In the genomic region with DNA sequence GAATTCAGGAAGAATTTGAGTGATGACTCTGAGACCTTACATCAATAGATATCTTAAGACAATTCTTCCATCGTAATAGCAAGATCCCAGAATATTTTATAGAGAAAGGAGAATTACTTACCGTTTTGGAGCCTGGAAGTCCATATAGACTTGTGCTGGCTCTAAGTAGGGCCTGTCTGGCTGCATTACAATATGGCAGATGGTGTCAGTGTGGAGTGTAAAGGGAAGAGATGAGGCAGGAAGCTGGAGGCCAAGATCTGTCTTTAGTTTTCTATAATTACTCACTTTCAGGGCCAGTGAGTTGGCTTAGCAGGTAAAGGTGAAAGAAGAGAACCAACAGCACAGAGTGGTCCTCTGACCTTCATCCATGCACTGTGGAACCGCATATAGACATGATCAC, we compare ENCODE assay signal across 28 mouse cellular contexts.
DNase-seq lines count a peak whose midpoint lies in the region; ATAC-seq and TF ChIP-seq lines count a peak whose summit lies in the region.
"Had no signal": no experiment of that assay in that cellular context is flagged by ENCODE, and none has a peak within 500 bp of the region (broad histone marks: within the 10 kb centered on the region; RNA-seq: fewer than 3 reads in every experiment).

No protein-coding gene starts in this region.

- no peaks in the 10 kb centered on the region; the same call in none of the 2 replicates for H3K4me1 ChIP-seq in forebrain, embryonic 16.5 days (replicated peaks; ENCODE audit: control insufficient read depth, insufficient read depth, low read length)
- H3K4me1 ChIP-seq in forebrain, embryonic 10.5 days = peaks cover 23% of the 10 kb centered on the region
- H3K4me1 ChIP-seq in cerebellum, adult 2 months (ENCODE audit: control insufficient read depth, insufficient read depth, low read length) = peaks cover 7% of the 10 kb centered on the region; the same call in 1 of the 2 replicates
- H3K4me1 ChIP-seq: liver, embryonic 13.5 days had no signal

- no peaks in the 10 kb centered on the region for H3K27me3 ChIP-seq in forebrain, embryonic 16.5 days (replicated peaks; ENCODE audit: control insufficient read depth, insufficient read depth, low read length)
- H3K27me3 ChIP-seq in forebrain, embryonic 10.5 days (ENCODE audit: poor library complexity, severe bottlenecking) = no peaks in the 10 kb centered on the region
- H3K27me3 ChIP-seq in cerebellum, adult 2 months (ENCODE audit: control insufficient read depth, insufficient read depth, low read length) = no peaks in the 10 kb centered on the region
- H3K27me3 ChIP-seq: heart, embryonic 15.5 days; intestine, embryonic 15.5 days; liver, embryonic 13.5 days; midbrain, embryonic 13.5 days; neural tube, embryonic 13.5 days; stomach, embryonic 15.5 days had no signal

- H3K27ac ChIP-seq in forebrain, embryonic 16.5 days (ENCODE audit: low read length) = no peak overlapping the region
- H3K27ac ChIP-seq in forebrain, embryonic 10.5 days = no peak overlapping the region
- H3K27ac ChIP-seq in cerebellum, adult 2 months (ENCODE audit: insufficient read depth, low read length) = no peak overlapping the region
- H3K27ac ChIP-seq: heart, embryonic 15.5 days; intestine, embryonic 15.5 days; layer of hippocampus, adult 2 months; left cerebral cortex, adult 2 months; liver, embryonic 13.5 days; macrophage; midbrain, embryonic 13.5 days; neural tube, embryonic 13.5 days; stomach, embryonic 15.5 days had no signal

- no peak for DNase-seq in forebrain, embryonic 10.5 days (ENCODE audit: extremely low spot score, low spot score)
- DNase-seq in brain, embryonic 14.5 days (ENCODE audit: low read depth) = peak; percentile 78
- DNase-seq in cerebellum, adult 2 months = peak; percentile 65 to 84
- peak; percentile 76 to 89 for DNase-seq in cerebellum, postnatal 14 days
- no peak for DNase-seq in yolk sac, embryonic 10.5 days (ENCODE audit: low spot score)
- DNase-seq in lung, postnatal 14 days = no peak
- DNase-seq: adrenal gland, adult 2 months; B cell, adult 2 months; gastrocnemius, postnatal 14 days; kidney, adult 2 months; kidney, postnatal 36 days; liver, embryonic 13.5 days; lung, adult 18-20 months; right cerebral cortex, postnatal 14 days; thymus, postnatal 14 days had no signal

- no peak overlapping the region for H3K9ac ChIP-seq in forebrain, embryonic 16.5 days (replicated peaks; ENCODE audit: low read depth, low read length)
- H3K9ac ChIP-seq: heart, embryonic 15.5 days; intestine, embryonic 15.5 days; liver, embryonic 13.5 days; midbrain, embryonic 13.5 days; neural tube, embryonic 13.5 days; stomach, embryonic 15.5 days had no signal

- TF ChIP-seq POLR2A in brain, embryonic 14.5 days (IDR thresholded peaks at IDR 0.05; ENCODE audit: borderline replicate concordance, extremely low read depth, insufficient read depth, insufficient read length, poor library complexity, severe bottlenecking) = no peak
- no peak for TF ChIP-seq POLR2A in cerebellum, adult 2 months (IDR thresholded peaks at IDR 0.05; ENCODE audit: borderline replicate concordance, insufficient read depth, low read length)

- H3K9me3 ChIP-seq in forebrain, embryonic 16.5 days (ENCODE audit: control insufficient read depth, low read length) = no peaks in the 10 kb centered on the region
- H3K9me3 ChIP-seq in forebrain, embryonic 10.5 days = no peaks in the 10 kb centered on the region
- H3K9me3 ChIP-seq: heart, embryonic 15.5 days; intestine, embryonic 15.5 days; liver, embryonic 13.5 days; midbrain, embryonic 13.5 days; neural tube, embryonic 13.5 days; stomach, embryonic 15.5 days had no signal

- peak; percentile 62; the same call in 1 of the 2 replicates for ATAC-seq in forebrain, embryonic 16.5 days
- ATAC-seq: activated CD4-positive, CD25-positive, alpha-beta regulatory T cell, adult 4 months; hindbrain, embryonic 16.5 days; intestine, embryonic 15.5 days; lung, postnatal 0 days; midbrain, embryonic 13.5 days had no signal

- WGBS in forebrain, embryonic 16.5 days = 87% methylated on average over 3 of the region's 3 CpGs
- WGBS in forebrain, embryonic 10.5 days = 95% methylated on average over 3 of the region's 3 CpGs
- 29% methylated on average over 3 of the region's 3 CpGs for WGBS in cerebellum, adult 2 months

- no peak overlapping the region for H3K4me2 ChIP-seq in forebrain, embryonic 16.5 days (ENCODE audit: low read length)
- H3K4me2 ChIP-seq: heart, embryonic 15.5 days; intestine, embryonic 15.5 days; liver, embryonic 13.5 days; midbrain, embryonic 13.5 days; neural tube, embryonic 13.5 days; stomach, embryonic 15.5 days had no signal

- no peak for TF ChIP-seq CTCF in brain, embryonic 14.5 days (IDR thresholded peaks at IDR 0.05; ENCODE audit: borderline replicate concordance, extremely low read depth, insufficient read depth, insufficient read length)
- TF ChIP-seq CTCF in cerebellum, adult 2 months (IDR thresholded peaks at IDR 0.05; ENCODE audit: borderline replicate concordance, insufficient read depth, low read depth, low read length) = no peak

- H3K36me3 ChIP-seq in forebrain, embryonic 16.5 days (ENCODE audit: control insufficient read depth, insufficient read depth) = no peaks in the 10 kb centered on the region
- H3K36me3 ChIP-seq in forebrain, embryonic 10.5 days (replicated peaks) = no peaks in the 10 kb centered on the region
- H3K36me3 ChIP-seq: heart, embryonic 15.5 days; intestine, embryonic 15.5 days; liver, embryonic 13.5 days; midbrain, embryonic 13.5 days; neural tube, embryonic 13.5 days; stomach, embryonic 15.5 days had no signal

- H3K4me3 ChIP-seq in forebrain, embryonic 16.5 days (replicated peaks; ENCODE audit: low read length) = no peak overlapping the region
- H3K4me3 ChIP-seq in forebrain, embryonic 10.5 days = no peak overlapping the region
- no peak overlapping the region for H3K4me3 ChIP-seq in cerebellum, adult 2 months (replicated peaks; ENCODE audit: insufficient read depth, low read depth, low read length)
- H3K4me3 ChIP-seq: erythroblast, embryonic 14.5 days; heart, embryonic 15.5 days; intestine, embryonic 15.5 days; layer of hippocampus, adult 2 months; left cerebral cortex, adult 2 months; liver, embryonic 13.5 days; midbrain, embryonic 13.5 days; neural tube, embryonic 13.5 days; stomach, embryonic 15.5 days had no signal

Comparison
In these comparisons a context has a peak if more than half of its experiments do, and no peak if none do; other contexts are left out.
1. DNase-seq: peak in brain, embryonic 14.5 days (single experiment), cerebellum, adult 2 months (2 of 2) and cerebellum, postnatal 14 days (2 of 2); none in forebrain, embryonic 10.5 days (single experiment), yolk sac, embryonic 10.5 days (single experiment) and lung, postnatal 14 days (single experiment).